1 mouse cellular context compared by ENCODE assay signal in the genomic region with DNA sequence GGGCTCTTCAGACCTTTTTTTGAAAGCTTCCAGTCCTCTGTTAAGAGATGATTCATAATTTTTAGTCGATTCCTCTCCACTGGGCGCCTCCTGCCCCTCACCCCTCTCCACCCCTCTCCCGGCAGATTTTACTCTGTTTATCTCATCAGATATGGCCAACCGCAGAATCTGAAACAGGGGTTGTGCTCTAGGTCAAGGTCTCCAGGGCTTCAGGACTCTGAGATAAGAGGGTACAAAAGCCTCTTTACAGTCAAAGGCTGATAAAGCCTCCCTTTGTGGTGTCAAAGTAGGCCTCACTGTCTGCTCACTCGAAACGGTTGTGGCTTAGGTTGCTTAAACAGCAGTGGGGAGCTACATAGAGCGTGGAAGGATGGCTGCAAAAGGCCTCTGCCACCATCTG.
A peak's percentile ranks its signal among the peaks of the same experiment; 100 is the strongest.
TF ChIP-seq lines count a peak whose summit lies in the region.

No protein-coding gene starts in this region.

TF ChIP-seq in MEL, 35 proteins besides CTCF, POLR2A, EP300 and RAD21 (continued from another document):
- TF ChIP-seq MXI1 (IDR thresholded peaks at IDR 0.05; ENCODE audit: low read depth, low read length), result no peak
- TF ChIP-seq POLR2AphosphoS2 (IDR thresholded peaks at IDR 0.05; ENCODE audit: low read length), result no peak
- no peak for TF ChIP-seq MAX (IDR thresholded peaks at IDR 0.05; ENCODE audit: low read length)
- no peak for TF ChIP-seq USF1 (IDR thresholded peaks at IDR 0.05; ENCODE audit: low read depth, low read length)
- TF ChIP-seq RCOR1 (IDR thresholded peaks at IDR 0.05; ENCODE audit: low read depth, low read length), result peak; percentile 93
- TF ChIP-seq HCFC1 (IDR thresholded peaks at IDR 0.05; ENCODE audit: low read depth, low read length), result no peak
- no peak for TF ChIP-seq BHLHE40 (IDR thresholded peaks at IDR 0.05; ENCODE audit: borderline replicate concordance, low read depth, low read length)
- no peak for TF ChIP-seq SMC3 (IDR thresholded peaks at IDR 0.05; ENCODE audit: low read depth, low read length)
- TF ChIP-seq ZNF384 (IDR thresholded peaks at IDR 0.05; ENCODE audit: low read depth, low read length), result no peak
- no peak for TF ChIP-seq NELFE (IDR thresholded peaks at IDR 0.05; ENCODE audit: low read depth, low read length)
- TF ChIP-seq SIN3A (IDR thresholded peaks at IDR 0.05; ENCODE audit: low read length), result no peak
- no peak for TF ChIP-seq USF2 (IDR thresholded peaks at IDR 0.05; ENCODE audit: borderline replicate concordance in 1 of 2, insufficient read depth in 1 of 2, low read depth in 1 of 2, low read length in 2 of 2)
- no peak for TF ChIP-seq TBP (IDR thresholded peaks at IDR 0.05; ENCODE audit: low read depth, low read length)
- no peak for TF ChIP-seq ZMIZ1 (IDR thresholded peaks at IDR 0.05; ENCODE audit: low read depth, low read length)
- no peak for TF ChIP-seq ZKSCAN1 (IDR thresholded peaks at IDR 0.05; ENCODE audit: low read depth, low read length)
- no peak for TF ChIP-seq ZC3H11A (IDR thresholded peaks at IDR 0.05; ENCODE audit: low read depth, low read length)
